Mouse (Mus musculus): ENCODE results near the gene Bmpr2. TPM values are rescaled to one million over a fixed set of nuclear protein-coding genes. Genes with fewer than 3 reads are reported as not detected.
A peak's percentile ranks its signal among the peaks of the same experiment; 100 is the strongest.

Bmpr2 gene
- total and polyA plus RNA-seq, 3 experiments: 3.4 to 103 (median 59.9) TPM

- Histone ChIP-seq H3K36me3 (replicated peaks) (peaks cover 47% of the 10 kb centered on the region), H3K4me1 (ENCODE audit: insufficient read depth, low read depth, low read length) (peaks cover 60% of the 10 kb centered on the region), H3K27me3 (ENCODE audit: insufficient read depth, low read length) (no peaks in the 10 kb centered on the region), H3K9me3 (replicated peaks) (no peaks in the 10 kb centered on the region), H3K4me3 (ENCODE audit: low read depth, low read length) (no peak overlapping the region)
- DNase-seq (ENCODE audit: low spot score) (no peak), ATAC-seq (ENCODE audit: extremely low read depth, insufficient number of reproducible peaks, low FRiP score, poor library complexity, severe bottlenecking) (peak; percentile 31; the same call in 1 of the 2 replicates)
- TF ChIP-seq TAL1 (conservative IDR thresholded peaks at IDR 0.05; ENCODE audit: low read depth, low read length) (no peak), CTCF (IDR thresholded peaks at IDR 0.05; ENCODE audit: low read depth, low read length) (no peak), GATA1 (IDR thresholded peaks at IDR 0.05; ENCODE audit: borderline replicate concordance, low read length) (no peak), GATA2 (IDR thresholded peaks at IDR 0.05; ENCODE audit: borderline replicate concordance, low read depth, low read length) (no peak), POLR2AphosphoS5 (IDR thresholded peaks at IDR 0.05; ENCODE audit: insufficient replicate concordance, low read depth, low read length) (no peak)
Observed at GRCm38 (mm10) chr1:59923201-59923600, 160.0 kb downstream of the Bmpr2 start.

- Histone ChIP-seq H3K9me3 (replicated peaks) (no peaks in the 10 kb centered on the region), H3K27me3 (ENCODE audit: insufficient read depth, low read length) (no peaks in the 10 kb centered on the region), H3K36me3 (replicated peaks) (peaks cover 48% of the 10 kb centered on the region), H3K4me3 (ENCODE audit: low read depth, low read length) (no peak overlapping the region), H3K4me1 (ENCODE audit: insufficient read depth, low read depth, low read length) (peaks cover 59% of the 10 kb centered on the region)
- no peak for TF ChIP-seq POLR2AphosphoS5 (IDR thresholded peaks at IDR 0.05; ENCODE audit: insufficient replicate concordance, low read depth, low read length)
- TF ChIP-seq CTCF (IDR thresholded peaks at IDR 0.05; ENCODE audit: low read depth, low read length): no peak
- TF ChIP-seq GATA1 (IDR thresholded peaks at IDR 0.05; ENCODE audit: borderline replicate concordance, low read length): no peak
- no peak for DNase-seq (ENCODE audit: low spot score)
- no peak for ATAC-seq (ENCODE audit: extremely low read depth, insufficient number of reproducible peaks, low FRiP score, poor library complexity, severe bottlenecking)
Observed at GRCm38 (mm10) chr1:59923673-59924072, 160.5 kb downstream of the Bmpr2 start.

DNA sequence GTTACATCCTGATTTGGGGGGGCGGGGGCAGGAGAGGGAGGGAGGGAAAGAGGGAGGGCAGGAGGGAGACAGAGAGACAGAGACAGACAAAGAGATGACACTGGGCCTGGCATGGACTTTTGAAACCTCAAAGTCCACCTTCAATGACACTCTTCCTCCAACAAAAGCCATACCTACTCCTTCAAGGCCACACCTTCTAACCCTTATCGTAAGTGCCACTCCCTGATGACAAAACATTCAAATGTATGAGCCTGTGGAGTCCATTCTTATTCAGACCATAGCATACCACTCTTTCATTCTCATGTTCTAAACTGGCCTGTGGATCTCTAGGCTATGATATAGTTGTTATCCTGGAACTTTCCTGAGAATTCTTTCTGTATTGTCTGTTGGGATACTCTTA lies 161.2 kb downstream of the Bmpr2 start:
- H3K27me3 ChIP-seq (ENCODE audit: insufficient read depth, low read length): no peaks in the 10 kb centered on the region
- H3K9me3 ChIP-seq (replicated peaks): no peaks in the 10 kb centered on the region
- H3K36me3 ChIP-seq (replicated peaks): peaks cover 48% of the 10 kb centered on the region
- TF ChIP-seq CTCF (IDR thresholded peaks at IDR 0.05; ENCODE audit: low read depth, low read length): no peak
- TF ChIP-seq GATA2 (IDR thresholded peaks at IDR 0.05; ENCODE audit: borderline replicate concordance, low read depth, low read length): no peak
- TF ChIP-seq POLR2AphosphoS5 (IDR thresholded peaks at IDR 0.05; ENCODE audit: insufficient replicate concordance, low read depth, low read length): no peak
- TF ChIP-seq TAL1 (conservative IDR thresholded peaks at IDR 0.05; ENCODE audit: low read depth, low read length): no peak
- no peak for TF ChIP-seq GATA1 (IDR thresholded peaks at IDR 0.05; ENCODE audit: borderline replicate concordance, low read length)
- no peak for ATAC-seq (ENCODE audit: extremely low read depth, insufficient number of reproducible peaks, low FRiP score, poor library complexity, severe bottlenecking)
- peaks cover 56% of the 10 kb centered on the region for H3K4me1 ChIP-seq (ENCODE audit: insufficient read depth, low read depth, low read length)
- H3K4me3 ChIP-seq (ENCODE audit: low read depth, low read length): no peak overlapping the region
- DNase-seq (ENCODE audit: low spot score): no peak

DNA sequence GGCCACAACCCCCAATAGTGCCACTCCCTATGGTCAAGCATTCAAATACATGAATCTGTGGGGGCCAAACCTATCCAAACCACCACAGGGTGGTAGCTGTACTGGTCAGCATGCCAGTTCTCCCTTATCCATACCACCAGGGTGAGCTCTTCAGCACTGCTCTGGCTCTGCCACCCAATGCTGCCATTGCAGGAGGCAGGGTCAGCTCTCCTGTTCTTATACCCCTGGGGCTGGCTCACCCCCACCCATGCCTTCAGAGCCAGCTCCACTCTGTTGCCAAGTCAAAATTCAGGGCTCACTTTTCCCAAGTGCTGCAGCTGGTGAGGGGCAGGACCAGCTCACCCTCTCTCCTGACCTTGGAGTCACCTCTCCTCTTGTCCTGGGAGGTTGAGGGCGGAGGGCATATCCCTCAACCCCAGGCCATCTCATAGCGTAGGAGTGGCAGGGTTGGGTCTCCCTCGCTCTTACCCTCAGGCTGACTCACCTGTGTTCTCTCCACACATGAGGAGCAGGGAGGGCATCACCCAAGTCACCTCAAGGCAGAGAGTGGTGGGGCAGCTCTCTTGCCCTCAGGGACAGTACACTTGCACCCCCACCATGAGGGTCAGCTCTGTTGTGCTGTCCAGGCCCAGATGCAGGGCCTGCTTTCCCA lies 162.9 kb downstream of the Bmpr2 start:
- Histone ChIP-seq H3K4me3 (ENCODE audit: low read depth, low read length) (0 out of 2 replicates have a peak overlapping the region, but pooled peaks have one; percentile 1), H3K9me3 (replicated peaks) (no peaks in the 10 kb centered on the region), H3K36me3 (replicated peaks) (peaks cover 46% of the 10 kb centered on the region), H3K4me1 (ENCODE audit: insufficient read depth, low read depth, low read length) (peaks cover 56% of the 10 kb centered on the region), H3K27me3 (ENCODE audit: insufficient read depth, low read length) (no peaks in the 10 kb centered on the region)
- TF ChIP-seq GATA1 (IDR thresholded peaks at IDR 0.05; ENCODE audit: borderline replicate concordance, low read length) (no peak), CTCF (IDR thresholded peaks at IDR 0.05; ENCODE audit: low read depth, low read length) (no peak), TAL1 (conservative IDR thresholded peaks at IDR 0.05; ENCODE audit: low read depth, low read length) (no peak), GATA2 (IDR thresholded peaks at IDR 0.05; ENCODE audit: borderline replicate concordance, low read depth, low read length) (no peak), POLR2AphosphoS5 (IDR thresholded peaks at IDR 0.05; ENCODE audit: insufficient replicate concordance, low read depth, low read length) (no peak)
- DNase-seq (ENCODE audit: low spot score) (no peak), ATAC-seq (ENCODE audit: extremely low read depth, insufficient number of reproducible peaks, low FRiP score, poor library complexity, severe bottlenecking) (no peak)

- no peak for TF ChIP-seq TAL1 (conservative IDR thresholded peaks at IDR 0.05; ENCODE audit: low read depth, low read length)
- no peak for TF ChIP-seq GATA2 (IDR thresholded peaks at IDR 0.05; ENCODE audit: borderline replicate concordance, low read depth, low read length)
- no peak for TF ChIP-seq GATA1 (IDR thresholded peaks at IDR 0.05; ENCODE audit: borderline replicate concordance, low read length)
- TF ChIP-seq POLR2AphosphoS5 (IDR thresholded peaks at IDR 0.05; ENCODE audit: insufficient replicate concordance, low read depth, low read length): no peak
- TF ChIP-seq CTCF (IDR thresholded peaks at IDR 0.05; ENCODE audit: low read depth, low read length): no peak
- DNase-seq (ENCODE audit: low spot score) (no peak), ATAC-seq (ENCODE audit: extremely low read depth, insufficient number of reproducible peaks, low FRiP score, poor library complexity, severe bottlenecking) (no peak)
- H3K36me3 ChIP-seq (replicated peaks): peaks cover 38% of the 10 kb centered on the region
- H3K9me3 ChIP-seq (replicated peaks): no peaks in the 10 kb centered on the region
- no peaks in the 10 kb centered on the region for H3K27me3 ChIP-seq (ENCODE audit: insufficient read depth, low read length)
- H3K4me1 ChIP-seq (ENCODE audit: insufficient read depth, low read depth, low read length): peaks cover 54% of the 10 kb centered on the region
- no peak overlapping the region for H3K4me3 ChIP-seq (ENCODE audit: low read depth, low read length)
Observed at GRCm38 (mm10) chr1:59927131-59927680, 164.0 kb downstream of the Bmpr2 start.

Other genes with a start within 250 kb of the Bmpr2 start
- not detected in 2 replicates for gene Gm973, start 247.1 kb upstream of the Bmpr2 start, total RNA-seq (2014; fragmentation: Nextera tagmentation)
- gene Gm973, start 247.1 kb upstream of the Bmpr2 start, total RNA-seq (2017): 3.7 and 6.7 TPM in 2 replicates
- 0.05 and 0.07 TPM in 2 replicates for gene Gm973, start 247.1 kb upstream of the Bmpr2 start, polyA plus RNA-seq (2012)
- 235 and 250 TPM in 2 replicates for gene Sumo1, start 92.6 kb upstream of the Bmpr2 start, total RNA-seq (2014; fragmentation: Nextera tagmentation)
- gene Sumo1, start 92.6 kb upstream of the Bmpr2 start, total RNA-seq (2017): 329 and 350 TPM in 2 replicates
- 424 and 589 TPM in 2 replicates for gene Sumo1, start 92.6 kb upstream of the Bmpr2 start, polyA plus RNA-seq (2012)
- 536 and 646 TPM in 2 replicates for gene Nop58, start 78.4 kb upstream of the Bmpr2 start, total RNA-seq (2014; fragmentation: Nextera tagmentation)
- gene Nop58, start 78.4 kb upstream of the Bmpr2 start, total RNA-seq (2017): 1,169 and 1,289 TPM in 2 replicates
- gene Nop58, start 78.4 kb upstream of the Bmpr2 start, polyA plus RNA-seq (2012): 147 and 228 TPM in 2 replicates
- 119 and 126 TPM in 2 replicates for gene Fam117b, start 149.6 kb downstream of the Bmpr2 start, total RNA-seq (2014; fragmentation: Nextera tagmentation)
- 73.9 and 84.8 TPM in 2 replicates for gene Fam117b, start 149.6 kb downstream of the Bmpr2 start, total RNA-seq (2017)
- 62.7 and 71.4 TPM in 2 replicates for gene Fam117b, start 149.6 kb downstream of the Bmpr2 start, polyA plus RNA-seq (2012)

All from G1E (cell line).